Mouse (Mus musculus) olfactory bulb, adult 2 months (tissue): ENCODE measurements at regions not wholly inside any gene's neighbourhood (a gene's known extent, or its start where the extent isn't known, plus 50 kb on each side); places are given as distances from the start of the nearest gene placed in this dataset.

Source experiments
- CTCF ChIP-seq: fragments of 200-500 bp; IDR thresholded peaks from 2 replicates; pipeline ENCODE4 v1.5.1; 2012; ENCODE audit warnings: low read depth, mild to moderate bottlenecking, low read length, moderate library complexity; ENCODE audit not compliant: insufficient read depth
- POLR2A ChIP-seq: fragments of 200-500 bp; IDR thresholded peaks from 2 replicates; pipeline ENCODE4 v1.6.1; 2012; ENCODE audit warnings: mild to moderate bottlenecking, low read depth, low read length, moderate library complexity; ENCODE audit not compliant: insufficient read depth

DNA sequence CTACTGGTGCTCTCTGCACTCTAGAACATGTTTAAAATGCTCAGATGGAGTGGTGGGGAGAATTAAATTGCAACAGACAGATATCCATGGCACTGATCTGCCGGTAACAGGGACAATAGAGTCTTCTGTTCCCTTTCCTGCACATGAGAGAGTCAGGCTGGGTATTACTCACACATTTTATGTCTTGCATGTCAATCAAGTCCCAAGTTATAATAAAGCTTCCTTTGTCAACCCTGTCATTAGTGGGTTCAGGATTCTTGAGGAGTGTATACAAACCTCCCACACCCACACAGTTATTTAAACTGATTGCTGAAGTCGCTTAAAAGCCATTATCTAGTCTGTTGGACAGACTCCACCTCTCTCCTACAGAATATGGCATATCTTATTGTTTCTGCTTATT lies 220.7 kb upstream of the Zfp703 start:
- no peak for TF ChIP-seq CTCF
- no peak for TF ChIP-seq POLR2A
